Mouse (Mus musculus) megakaryocyte, embryonic 14.5 days (primary cell): ENCODE results near the gene Rnf40. TPM values are rescaled to one million over a fixed set of nuclear protein-coding genes. Genes with fewer than 3 reads are reported as not detected.

ENCODE experiments used
- H3K27me3 ChIP-seq: replicated peaks from 2 replicates; pipeline ENCODE3; 2012; ENCODE audit warnings: inconsistent platforms
- H3K36me3 ChIP-seq: replicated peaks from 2 replicates; pipeline ENCODE3; 2012; ENCODE audit warnings: low read length, inconsistent platforms, mixed read lengths
- H3K4me1 ChIP-seq: 2 replicates; pipeline ENCODE4 v1.6.1; 2012; ENCODE audit warnings: inconsistent platforms
- H3K4me3 ChIP-seq: replicated peaks from 2 replicates; pipeline ENCODE3; 2012; ENCODE audit warnings: moderate library complexity, mild to moderate bottlenecking, inconsistent platforms
- H3K9me3 ChIP-seq: 2 replicates; pipeline ENCODE4 v1.6.1; 2012; ENCODE audit warnings: inconsistent platforms
- FLI1 ChIP-seq: IDR thresholded peaks from 2 replicates; pipeline ENCODE4 v1.6.1; 2012; ENCODE audit warnings: low read length, inconsistent platforms, mixed read lengths
- GATA1 ChIP-seq: IDR thresholded peaks from 3 replicates; pipeline ENCODE4 v1.6.1; 2012; ENCODE audit warnings: mixed read lengths, low read length, inconsistent platforms, borderline replicate concordance
- polyA plus RNA-seq: library from polyadenylated mRNA; stranded (reverse); fragments of >175 nt; gene quantifications from 2 replicates; pipeline ENCODE4 v1.2.3, GENCODE M21; 2012; ENCODE audit warnings: low replicate concordance; ENCODE audit not compliant: insufficient read depth

Rnf40 gene
- polyA plus RNA-seq = 14.7 and 20.8 TPM in 2 replicates

GRCm38 (mm10) chr7:127588011-127588871, at the start of gene Rnf40, which contains the start of gene Ccdc189:
Gene Rnf40 (plus strand): TSS chr7:127588767.
Gene Ccdc189 (minus strand): TSS chr7:127588595.
- Histone ChIP-seq H3K36me3 (peaks cover 65% of the 10 kb centered on the region), H3K9me3 (no peaks in the 10 kb centered on the region), H3K4me1 (peaks cover 71% of the 10 kb centered on the region), H3K4me3 (peak within 1 kb of the TSS; percentile 97), H3K27me3 (no peaks in the 10 kb centered on the region)
- TF ChIP-seq GATA1 (no peak), FLI1 (peak; percentile 88)

GRCm38 (mm10) chr7:127541671-127542070, 46.9 kb upstream of the Rnf40 start:
- H3K9me3 ChIP-seq = no peaks in the 10 kb centered on the region
- no peak for TF ChIP-seq FLI1
- no peak for TF ChIP-seq GATA1
- H3K4me1 ChIP-seq = no peaks in the 10 kb centered on the region
- no peak overlapping the region for H3K4me3 ChIP-seq
- H3K36me3 ChIP-seq = peaks cover 100% of the 10 kb centered on the region
- H3K27me3 ChIP-seq = no peaks in the 10 kb centered on the region

- H3K4me3 ChIP-seq = no peak overlapping the region
- H3K27me3 ChIP-seq = no peaks in the 10 kb centered on the region
- H3K9me3 ChIP-seq = no peaks in the 10 kb centered on the region
- H3K4me1 ChIP-seq = no peaks in the 10 kb centered on the region
- H3K36me3 ChIP-seq = peaks cover 95% of the 10 kb centered on the region
- TF ChIP-seq FLI1 (no peak), GATA1 (no peak)
Observed at GRCm38 (mm10) chr7:127549116-127549835, 39.3 kb upstream of the Rnf40 start.

GRCm38 (mm10) chr7:127551558-127551957, 37.0 kb upstream of the Rnf40 start:
- Histone ChIP-seq H3K9me3 (no peaks in the 10 kb centered on the region), H3K4me3 (no peak overlapping the region), H3K4me1 (no peaks in the 10 kb centered on the region), H3K27me3 (no peaks in the 10 kb centered on the region), H3K36me3 (peaks cover 95% of the 10 kb centered on the region)
- no peak for TF ChIP-seq GATA1
- TF ChIP-seq FLI1 = no peak

GRCm38 (mm10) chr7:127560580-127560979, 28.0 kb upstream of the Rnf40 start:
- H3K9me3 ChIP-seq = no peaks in the 10 kb centered on the region
- peaks cover 3% of the 10 kb centered on the region; the same call in 1 of the 2 replicates for H3K4me1 ChIP-seq
- H3K4me3 ChIP-seq = no peak overlapping the region
- TF ChIP-seq GATA1 = no peak
- no peak for TF ChIP-seq FLI1
- H3K27me3 ChIP-seq = no peaks in the 10 kb centered on the region
- peaks cover 96% of the 10 kb centered on the region for H3K36me3 ChIP-seq

- peaks cover 96% of the 10 kb centered on the region for H3K36me3 ChIP-seq
- no peaks in the 10 kb centered on the region for H3K27me3 ChIP-seq
- TF ChIP-seq GATA1 = no peak
- no peak for TF ChIP-seq FLI1
- H3K4me3 ChIP-seq = no peak within 1 kb of the TSS
- peaks cover 3% of the 10 kb centered on the region; the same call in 1 of the 2 replicates for H3K4me1 ChIP-seq
- H3K9me3 ChIP-seq = no peaks in the 10 kb centered on the region
Observed at GRCm38 (mm10) chr7:127561340-127561858, 27.2 kb upstream of the Rnf40 start, which contains the start of gene Tmem265. Gene Tmem265 (plus strand): TSS chr7:127561390.

- Histone ChIP-seq H3K4me3 (no peak overlapping the region), H3K9me3 (no peaks in the 10 kb centered on the region), H3K4me1 (peaks cover 7% of the 10 kb centered on the region; the same call in 1 of the 2 replicates), H3K27me3 (no peaks in the 10 kb centered on the region), H3K36me3 (peaks cover 89% of the 10 kb centered on the region)
- TF ChIP-seq FLI1 (no peak), GATA1 (no peak)
Observed at GRCm38 (mm10) chr7:127564381-127565150, 24.0 kb upstream of the Rnf40 start.

- TF ChIP-seq FLI1 (no peak), GATA1 (no peak)
- Histone ChIP-seq H3K27me3 (no peaks in the 10 kb centered on the region), H3K4me1 (peaks cover 61% of the 10 kb centered on the region)
Observed at GRCm38 (mm10) chr7:127572895-127573471, 15.6 kb upstream of the Rnf40 start, which contains the start of gene Phkg2. Gene Phkg2 (plus strand): TSS chr7:127573340.

GRCm38 (mm10) chr7:127573503-127574008, 15.0 kb upstream of the Rnf40 start:
- H3K4me1 ChIP-seq = peaks cover 61% of the 10 kb centered on the region
- peaks cover 48% of the 10 kb centered on the region for H3K36me3 ChIP-seq
- peak overlapping the region; percentile 98 for H3K4me3 ChIP-seq
- H3K9me3 ChIP-seq = no peaks in the 10 kb centered on the region
- H3K27me3 ChIP-seq = no peaks in the 10 kb centered on the region
- TF ChIP-seq FLI1 = no peak

More at GRCm38 (mm10) chr7:127572895-127573471, 15.6 kb upstream of the Rnf40 start, which contains the start of gene Phkg2:
- Histone ChIP-seq H3K36me3 (peaks cover 45% of the 10 kb centered on the region), H3K4me3 (peak within 1 kb of the TSS; percentile 98), H3K9me3 (no peaks in the 10 kb centered on the region)
